Mouse (Mus musculus) E14TG2a.4 (cell line): Measurements from ENCODE around the gene Tedc1.
A peak's percentile ranks its signal among the peaks of the same experiment; 100 is the strongest.

ENCODE experiments used
- H3K27me3 ChIP-seq: 2 replicates; pipeline ENCODE4 v1.6.1; 2014; ENCODE audit warnings: low read length, control low read depth; ENCODE audit not compliant: insufficient read depth
- H3K36me3 ChIP-seq: 2 replicates; pipeline ENCODE4 v1.6.1; 2014; ENCODE audit warnings: low read length, control low read depth; ENCODE audit not compliant: insufficient read depth
- H3K4me1 ChIP-seq: replicated peaks from 2 replicates; pipeline ENCODE4 v1.6.1; 2014; ENCODE audit warnings: low read depth, low read length, control low read depth
- H3K4me3 ChIP-seq: replicated peaks from 2 replicates; pipeline ENCODE4 v1.5.1; 2014; ENCODE audit warnings: mild to moderate bottlenecking, low read length
- H3K9me3 ChIP-seq: 2 replicates; pipeline ENCODE4 v1.6.1; 2014; ENCODE audit warnings: low read length, control low read depth
- CTCF ChIP-seq: conservative IDR thresholded peaks from 2 replicates; pipeline ENCODE4 v1.5.1; 2014; ENCODE audit warnings: low read length
- NANOG ChIP-seq: IDR thresholded peaks from 2 replicates; pipeline ENCODE4 v1.6.1; 2014; ENCODE audit warnings: borderline replicate concordance, low read length, mixed read lengths
- POU5F1 ChIP-seq: IDR thresholded peaks from 2 replicates; pipeline ENCODE4 v1.6.1; 2014; ENCODE audit warnings: low read length, borderline replicate concordance

Gene Tedc1

GRCm38 (mm10) chr12:113124726-113125125 is 31.5 kb upstream of the Tedc1 start:
- H3K4me3 ChIP-seq, result no peak overlapping the region
- no peaks in the 10 kb centered on the region for H3K9me3 ChIP-seq
- peaks cover 100% of the 10 kb centered on the region for H3K36me3 ChIP-seq
- H3K4me1 ChIP-seq, result peaks cover 18% of the 10 kb centered on the region
- H3K27me3 ChIP-seq, result no peaks in the 10 kb centered on the region
- TF ChIP-seq CTCF (no peak), POU5F1 (no peak), NANOG (no peak)

- TF ChIP-seq CTCF, result no peak
- TF ChIP-seq NANOG, result no peak
- no peak for TF ChIP-seq POU5F1
- no peaks in the 10 kb centered on the region for H3K27me3 ChIP-seq
- peaks cover 100% of the 10 kb centered on the region for H3K36me3 ChIP-seq
- H3K4me1 ChIP-seq, result peaks cover 28% of the 10 kb centered on the region
- no peaks in the 10 kb centered on the region for H3K9me3 ChIP-seq
- no peak overlapping the region for H3K4me3 ChIP-seq
Measured at GRCm38 (mm10) chr12:113130732-113131131, 25.5 kb upstream of the Tedc1 start.

GRCm38 (mm10) chr12:113131601-113132000 is 24.6 kb upstream of the Tedc1 start:
- H3K4me1 ChIP-seq, result peaks cover 37% of the 10 kb centered on the region
- no peaks in the 10 kb centered on the region for H3K9me3 ChIP-seq
- no peak overlapping the region for H3K4me3 ChIP-seq
- TF ChIP-seq NANOG (no peak), POU5F1 (no peak), CTCF (no peak)
- H3K36me3 ChIP-seq, result peaks cover 100% of the 10 kb centered on the region
- H3K27me3 ChIP-seq, result no peaks in the 10 kb centered on the region

GRCm38 (mm10) chr12:113132567-113132966 is 23.7 kb upstream of the Tedc1 start:
- peaks cover 39% of the 10 kb centered on the region for H3K4me1 ChIP-seq

GRCm38 (mm10) chr12:113133260-113133659 is 23.0 kb upstream of the Tedc1 start:
- no peak for TF ChIP-seq CTCF
- TF ChIP-seq NANOG, result no peak
- no peak for TF ChIP-seq POU5F1
- H3K4me1 ChIP-seq, result peaks cover 39% of the 10 kb centered on the region
- no peaks in the 10 kb centered on the region for H3K9me3 ChIP-seq
- H3K4me3 ChIP-seq, result no peak overlapping the region
- peaks cover 100% of the 10 kb centered on the region for H3K36me3 ChIP-seq
- no peaks in the 10 kb centered on the region for H3K27me3 ChIP-seq

More at GRCm38 (mm10) chr12:113132567-113132966, 23.7 kb upstream of the Tedc1 start:
- Histone ChIP-seq H3K27me3 (no peaks in the 10 kb centered on the region), H3K4me3 (no peak overlapping the region), H3K36me3 (peaks cover 100% of the 10 kb centered on the region), H3K9me3 (no peaks in the 10 kb centered on the region)
- TF ChIP-seq CTCF (no peak), NANOG (no peak), POU5F1 (no peak)

- Histone ChIP-seq H3K27me3 (no peaks in the 10 kb centered on the region), H3K9me3 (no peaks in the 10 kb centered on the region), H3K4me1 (peaks cover 45% of the 10 kb centered on the region), H3K36me3 (peaks cover 100% of the 10 kb centered on the region), H3K4me3 (no peak overlapping the region)
- TF ChIP-seq CTCF (no peak), POU5F1 (no peak), NANOG (no peak)
Measured at GRCm38 (mm10) chr12:113133861-113134403, 22.3 kb upstream of the Tedc1 start.

- H3K4me1 ChIP-seq, result peaks cover 51% of the 10 kb centered on the region
- TF ChIP-seq CTCF (no peak), POU5F1 (no peak), NANOG (no peak)
- no peaks in the 10 kb centered on the region for H3K9me3 ChIP-seq
- peaks cover 97% of the 10 kb centered on the region for H3K36me3 ChIP-seq
- no peak overlapping the region for H3K4me3 ChIP-seq
- H3K27me3 ChIP-seq, result no peaks in the 10 kb centered on the region
Measured at GRCm38 (mm10) chr12:113134502-113134901, 21.7 kb upstream of the Tedc1 start.

- Histone ChIP-seq H3K4me3 (no peak overlapping the region), H3K9me3 (no peaks in the 10 kb centered on the region), H3K27me3 (peaks cover under 1% of the 10 kb centered on the region; the same call in 1 of the 2 replicates), H3K36me3 (peaks cover 88% of the 10 kb centered on the region), H3K4me1 (peaks cover 54% of the 10 kb centered on the region)
- TF ChIP-seq CTCF, result no peak
- TF ChIP-seq NANOG, result no peak
- TF ChIP-seq POU5F1, result no peak
Measured at GRCm38 (mm10) chr12:113135401-113135800, 20.8 kb upstream of the Tedc1 start.

- Histone ChIP-seq H3K36me3 (peaks cover 76% of the 10 kb centered on the region), H3K4me3 (peak overlapping the region; percentile 39), H3K4me1 (peaks cover 64% of the 10 kb centered on the region), H3K9me3 (no peaks in the 10 kb centered on the region), H3K27me3 (peaks cover 12% of the 10 kb centered on the region)
- TF ChIP-seq CTCF (no peak), NANOG (no peak), POU5F1 (no peak)
Measured at GRCm38 (mm10) chr12:113136492-113137020, 19.7 kb upstream of the Tedc1 start.
